Mouse (Mus musculus) CD4-positive, CD25-positive, alpha-beta regulatory T cell, adult 9 weeks (primary cell): ENCODE data around the gene Sec16a. TPM values are rescaled to one million over a fixed set of nuclear protein-coding genes. Genes with fewer than 3 reads are reported as not detected.

ENCODE experiments used
- polyA plus RNA-seq: library from polyadenylated mRNA; unstranded; fragments of 100-300 nt; shearing (Covaris generic); gene quantifications from one replicate; pipeline ENCODE4 v1.2.1, GENCODE M21; 2017

Gene Sec16a
- 68.9 TPM for polyA plus RNA-seq

DNA sequence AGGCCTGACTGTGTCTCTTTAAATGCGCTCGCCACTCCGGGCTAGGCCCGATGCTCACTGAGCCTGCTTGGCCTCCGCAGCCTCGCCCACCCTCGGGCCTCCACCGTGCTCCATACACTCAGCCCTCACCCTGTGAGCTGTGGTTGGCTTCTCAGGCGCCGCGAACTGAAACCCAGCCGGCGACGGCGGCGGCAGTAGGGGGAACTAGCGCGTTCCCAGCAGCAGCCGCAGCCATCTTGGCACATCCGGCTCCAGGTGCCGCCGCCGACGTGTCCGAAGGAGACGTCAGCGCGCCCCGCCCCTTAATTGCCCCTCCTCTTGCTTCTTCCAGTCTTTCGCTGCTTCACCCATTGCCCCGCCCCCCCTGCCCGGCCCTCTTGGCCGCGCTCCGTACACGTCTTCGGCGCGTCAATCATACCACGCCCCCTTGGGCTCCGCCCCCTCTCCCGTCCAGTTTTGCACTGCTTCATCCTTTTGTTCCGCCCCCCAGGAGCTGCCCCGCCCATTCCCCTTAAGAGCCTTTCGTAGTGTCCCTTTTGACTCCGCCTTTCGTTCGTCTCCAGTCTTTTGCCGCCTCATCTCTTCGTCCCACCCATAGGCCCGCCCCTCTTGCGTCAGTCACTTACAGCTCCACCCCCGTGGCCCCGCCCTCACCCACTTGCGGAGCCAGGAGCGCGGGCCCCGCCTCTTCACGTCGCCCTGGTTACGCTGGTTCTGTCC, at the start of gene Sec16a:
Sec16a (minus strand) TSS at position 271 of the 720 bp plus-strand sequence.

GRCm38 (mm10) chr2:26408515-26409356, 36.3 kb downstream of the Sec16a start, which contains the start of gene Inpp5e:
Inpp5e (minus strand) TSS chr2:26409203.

GRCm38 (mm10) chr2:26389154-26389690, 55.8 kb downstream of the Sec16a start, which contains the start of the genes Entr1 and Pmpca:
Entr1 (minus strand) TSS chr2:26389316.
Pmpca (plus strand) TSS chr2:26389339.

GRCm38 (mm10) chr2:26380131-26380771, 64.8 kb downstream of the Sec16a start, which contains the start of gene Snapc4:
Snapc4 (minus strand) TSS chr2:26380653.

DNA sequence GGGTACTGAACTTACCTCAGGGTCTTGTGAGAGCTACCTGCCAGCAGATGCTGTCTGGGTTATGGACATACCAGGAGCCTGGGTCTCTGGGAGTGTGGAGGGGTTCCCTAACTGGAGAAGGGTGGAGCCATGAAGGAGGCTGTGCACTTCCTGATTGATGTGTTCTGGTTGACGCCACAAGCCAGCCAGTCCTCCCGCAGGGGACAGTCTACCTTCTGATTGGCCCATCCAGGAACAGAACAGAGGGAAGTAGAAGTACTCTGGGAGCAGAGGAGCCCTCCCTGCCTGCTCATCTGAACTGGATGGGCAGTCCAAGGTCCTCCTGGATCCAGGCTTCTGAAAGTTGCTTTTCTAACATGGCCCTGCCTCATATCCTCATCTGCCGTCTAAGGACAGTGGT, 84.2 kb downstream of the Sec16a start, which contains the start of gene Card9:
Card9 (minus strand) TSS at position 147 of the 400 bp plus-strand sequence.

Other genes starting within 250 kb of the Sec16a start
- gene Lhx3, start 236.9 kb downstream of the Sec16a start, polyA plus RNA-seq, result not detected
- gene Qsox2, start 207.7 kb downstream of the Sec16a start, polyA plus RNA-seq, result 1.6 TPM
- gene Ccdc187, start 150.7 kb downstream of the Sec16a start, polyA plus RNA-seq, result not detected
- gene Gpsm1, start 129.7 kb downstream of the Sec16a start, polyA plus RNA-seq, result 5.7 TPM
- 10.2 TPM for gene Dnlz, start 93.1 kb downstream of the Sec16a start, polyA plus RNA-seq
- 2.4 TPM for gene Card9, start 84.3 kb downstream of the Sec16a start, polyA plus RNA-seq
- gene Snapc4, start 64.6 kb downstream of the Sec16a start, polyA plus RNA-seq, result 65.3 TPM
- gene Entr1, start 55.9 kb downstream of the Sec16a start, polyA plus RNA-seq, result 29.4 TPM
- gene Pmpca, start 55.9 kb downstream of the Sec16a start, polyA plus RNA-seq, result 80.0 TPM
- gene Inpp5e, start 36.0 kb downstream of the Sec16a start, polyA plus RNA-seq, result 16.7 TPM
- 13.1 TPM for gene Notch1, start 71.4 kb upstream of the Sec16a start, polyA plus RNA-seq
- gene Egfl7, start 134.8 kb upstream of the Sec16a start, polyA plus RNA-seq, result not detected
- not detected for gene Gm20532, start 141.4 kb upstream of the Sec16a start, polyA plus RNA-seq
- 5.9 TPM for gene Agpat2, start 159.2 kb upstream of the Sec16a start, polyA plus RNA-seq
- 1.2 TPM for gene Fam69b, start 183.2 kb upstream of the Sec16a start, polyA plus RNA-seq
- gene Lcn4, start 226.1 kb upstream of the Sec16a start, polyA plus RNA-seq, result 1.3 TPM